Mouse (Mus musculus): ENCODE data around the gene Fam83f.

DNA sequence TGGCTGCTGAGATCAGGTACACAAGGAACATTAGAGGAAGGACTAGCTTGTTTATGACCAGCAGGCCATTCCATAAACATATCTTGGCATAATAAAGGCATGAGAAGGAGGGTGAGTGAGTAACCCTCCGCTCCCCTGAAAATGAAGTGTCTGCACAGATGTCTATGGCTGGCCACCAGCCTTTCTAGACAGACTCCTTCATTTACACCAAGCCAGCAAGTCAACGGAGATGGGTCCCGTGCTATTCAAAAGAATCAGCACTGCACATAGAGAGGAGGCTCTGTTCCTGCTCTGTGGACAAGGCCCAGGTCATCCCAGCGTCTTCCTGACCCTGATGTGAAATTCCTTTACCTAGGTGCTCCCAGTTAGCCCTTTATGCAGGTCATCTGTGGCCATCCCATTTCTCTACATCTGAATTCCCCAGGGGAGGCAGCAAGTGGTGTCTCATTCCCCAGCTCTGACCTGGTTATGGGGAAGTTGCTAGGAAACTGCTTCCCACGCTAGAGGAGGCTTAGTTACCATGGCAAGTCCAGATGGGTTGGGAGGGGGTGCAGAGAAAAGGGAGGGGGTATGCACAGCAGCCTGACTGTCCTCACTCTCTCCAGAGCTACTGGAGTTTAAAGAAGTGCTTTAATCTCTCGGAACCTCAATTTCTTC is 12.7 kb upstream of the Fam83f start:
- no peak for TF ChIP-seq CTCF (IDR thresholded peaks at IDR 0.05; ENCODE audit: control insufficient read depth, insufficient read depth, insufficient read length)
- TF ChIP-seq MAX (IDR thresholded peaks at IDR 0.05): no peak
- no peak for TF ChIP-seq MYOG (IDR thresholded peaks at IDR 0.05; ENCODE audit: control insufficient read depth, extremely low read depth, insufficient read length)
- no peak for TF ChIP-seq CEBPB (IDR thresholded peaks at IDR 0.05; ENCODE audit: low read depth)
- no peak for TF ChIP-seq USF1 (IDR thresholded peaks at IDR 0.05; ENCODE audit: low read depth)
- no peak for TF ChIP-seq MYOD1 (IDR thresholded peaks at IDR 0.05; ENCODE audit: control insufficient read depth, insufficient read length, low read depth)
